Mouse (Mus musculus): ENCODE results near the gene Nr6a1.

Gene Nr6a1

DNA sequence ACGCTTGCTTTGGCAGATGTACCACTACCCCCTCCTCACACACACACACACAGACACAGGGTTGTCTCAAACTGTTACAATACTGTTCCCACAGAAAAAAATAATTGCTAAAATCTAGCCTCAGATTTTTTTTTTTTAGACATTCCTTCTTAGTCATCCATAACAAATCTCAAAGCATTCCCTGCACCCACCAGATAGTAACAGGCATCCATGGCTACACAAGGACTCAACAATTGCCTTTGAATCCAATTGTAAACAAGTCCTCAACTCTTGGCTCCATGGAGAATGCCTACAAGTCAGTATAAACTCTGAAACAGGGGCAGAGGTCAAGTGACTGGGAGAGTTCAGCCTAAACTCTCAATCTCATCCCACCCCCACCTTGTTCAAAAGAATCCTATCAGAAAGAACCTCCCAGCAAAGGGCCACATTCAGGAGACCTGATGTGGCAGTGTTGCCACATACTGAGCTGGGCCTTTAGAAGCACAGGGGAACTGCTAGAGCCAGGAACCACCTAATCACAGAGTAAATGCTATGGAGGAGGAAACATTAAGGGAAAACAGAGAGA, 52.9 kb downstream of the Nr6a1 start:
- in situ Hi-C loops (cut with MboI, MseI): no loop called here

DNA sequence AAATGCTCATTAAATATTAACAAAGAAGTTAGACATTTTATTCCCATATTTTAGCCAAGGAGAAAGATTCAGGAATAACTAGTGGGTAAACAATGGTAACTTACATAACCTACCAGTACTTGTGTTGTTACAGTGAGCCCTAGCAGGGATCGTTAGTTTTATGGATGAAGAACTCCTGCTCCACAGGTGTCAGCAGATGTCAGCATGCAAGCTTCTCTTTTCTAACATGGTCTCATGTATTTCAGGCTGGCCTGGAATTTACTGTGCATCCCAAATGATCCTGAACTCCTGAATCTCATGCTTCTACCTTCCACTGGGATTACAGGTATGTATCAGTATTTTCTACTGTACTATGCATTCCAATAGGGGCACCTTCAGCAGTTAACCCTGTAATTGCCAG, 54.8 kb downstream of the Nr6a1 start:
- in situ Hi-C loops (cut with MboI, MseI): no loop called here

DNA sequence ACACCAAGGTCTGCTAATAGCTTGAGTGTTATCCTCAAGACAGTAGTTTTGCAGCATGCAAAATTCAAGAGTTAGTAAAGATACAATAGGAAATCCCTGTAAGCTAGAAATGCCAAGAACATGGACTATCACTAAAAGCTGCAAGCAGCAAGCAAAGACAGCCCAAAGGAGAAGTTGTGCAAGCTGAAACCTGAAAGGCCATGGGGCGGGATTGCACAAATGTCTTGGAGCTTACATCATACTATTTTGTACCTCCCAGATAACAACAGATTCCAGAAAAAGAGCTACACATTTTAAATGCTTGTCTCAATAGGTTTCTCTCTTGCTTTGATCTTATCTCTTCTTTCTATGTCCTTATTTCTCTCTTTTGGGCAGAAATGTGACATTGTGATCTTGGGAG, 60.8 kb downstream of the Nr6a1 start:
- in situ Hi-C loops (cut with MboI, MseI): no loop called here

DNA sequence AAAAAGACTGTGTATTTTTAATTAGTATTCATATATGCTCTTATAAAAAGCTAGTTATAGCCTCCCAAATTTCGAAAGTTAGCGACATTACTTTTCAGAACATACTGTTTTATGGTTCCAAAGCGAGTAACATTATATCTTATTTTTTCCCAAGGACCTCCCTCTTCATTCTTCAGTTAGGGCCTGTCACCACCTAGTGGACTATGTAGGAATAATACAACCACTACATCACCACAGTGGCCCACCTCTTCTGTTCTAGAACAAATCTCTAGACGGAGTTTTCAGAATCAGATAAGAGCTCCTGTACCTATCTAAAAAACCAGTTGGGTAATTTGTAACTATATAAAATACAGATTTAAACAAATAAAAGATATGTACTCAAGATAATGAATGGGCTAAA, 63.5 kb downstream of the Nr6a1 start:
- in situ Hi-C loops (cut with MboI, MseI): no loop called here

DNA sequence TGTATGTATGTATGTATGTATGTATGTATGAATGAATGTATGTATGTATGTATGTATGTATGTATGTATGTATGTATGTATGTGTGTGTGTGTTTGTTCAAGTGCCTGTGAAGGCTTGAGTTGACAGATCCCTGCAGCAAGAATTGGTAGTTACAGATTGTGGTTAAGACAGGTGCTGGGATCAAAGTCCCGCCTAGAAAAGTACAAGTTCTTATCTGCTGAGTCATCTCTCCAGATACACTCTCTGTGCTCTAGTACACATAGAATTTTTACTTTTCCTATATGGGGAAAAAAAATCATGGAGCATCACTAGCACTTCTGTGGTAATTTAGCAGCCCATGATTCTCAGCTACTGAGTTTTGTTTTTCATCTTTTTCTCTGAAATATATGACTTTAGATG, 75.7 kb downstream of the Nr6a1 start:
- in situ Hi-C loops (cut with MboI, MseI): no loop called here

DNA sequence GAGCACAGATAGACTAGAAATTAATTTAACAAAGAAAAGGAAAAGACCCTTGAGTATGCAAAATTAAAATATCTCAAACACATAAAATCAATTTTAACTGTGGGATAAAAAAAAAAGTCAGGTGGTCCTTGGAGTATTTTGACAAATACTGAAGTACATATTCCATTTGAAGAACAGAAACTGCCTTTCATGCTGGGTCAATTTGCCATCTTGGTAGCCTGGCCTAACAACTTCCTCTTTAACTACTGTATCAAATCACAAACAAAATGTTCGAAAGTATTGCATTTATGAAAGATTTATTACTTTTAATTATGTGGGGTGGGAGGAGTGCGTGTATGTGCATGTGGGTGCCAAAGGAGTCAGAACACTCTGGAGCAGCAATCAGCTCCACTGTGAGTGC, 81.2 kb downstream of the Nr6a1 start:
- in situ Hi-C loops (cut with MboI, MseI): no loop called here

DNA sequence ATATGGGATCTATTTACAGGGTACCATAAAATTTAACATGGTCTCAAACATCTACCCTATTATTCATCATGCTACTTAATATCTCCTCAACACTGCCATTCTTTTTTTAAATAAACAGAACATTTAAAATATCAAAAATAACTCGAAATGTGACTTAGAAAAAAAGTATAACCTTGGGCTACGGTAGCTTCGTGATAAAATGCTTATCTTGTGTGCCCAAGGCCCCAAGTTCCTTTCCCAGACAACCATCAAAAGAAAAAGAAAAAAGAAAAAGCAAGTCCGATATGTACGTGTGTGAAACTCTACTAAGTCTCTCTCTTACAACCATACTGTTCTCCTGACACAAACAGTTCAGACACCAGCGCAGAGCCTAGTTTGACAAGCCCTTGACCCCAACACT, 92.0 kb downstream of the Nr6a1 start:
- in situ Hi-C loops (cut with MboI, MseI): loop anchor here (10.0 kb wide), 1 partner anchor 1131 kb away; the partner anchor contains the start of gene Strbp

DNA sequence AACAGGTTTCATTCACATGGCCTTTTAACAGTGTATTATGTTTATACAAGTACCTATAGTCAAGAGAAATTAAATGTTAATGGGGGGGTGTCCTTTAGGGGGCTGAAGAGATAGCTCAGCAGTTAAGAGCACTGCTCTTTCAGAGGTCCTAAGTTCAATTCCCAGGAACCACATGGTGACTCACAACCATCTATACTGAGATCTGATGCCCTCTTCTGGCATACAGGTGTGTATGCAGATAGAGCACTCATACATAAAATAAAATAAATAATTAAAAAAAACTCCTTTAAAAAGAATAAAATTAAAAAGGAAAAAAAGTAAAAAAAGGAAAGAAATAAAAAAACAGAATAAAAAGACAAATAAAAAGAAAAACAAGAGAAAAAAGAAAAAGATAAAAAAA, 95.5 kb downstream of the Nr6a1 start:
- in situ Hi-C loops (cut with MboI, MseI): loop anchor here (10.0 kb wide), 1 partner anchor 1127 kb away; the partner anchor contains the start of gene Strbp

DNA sequence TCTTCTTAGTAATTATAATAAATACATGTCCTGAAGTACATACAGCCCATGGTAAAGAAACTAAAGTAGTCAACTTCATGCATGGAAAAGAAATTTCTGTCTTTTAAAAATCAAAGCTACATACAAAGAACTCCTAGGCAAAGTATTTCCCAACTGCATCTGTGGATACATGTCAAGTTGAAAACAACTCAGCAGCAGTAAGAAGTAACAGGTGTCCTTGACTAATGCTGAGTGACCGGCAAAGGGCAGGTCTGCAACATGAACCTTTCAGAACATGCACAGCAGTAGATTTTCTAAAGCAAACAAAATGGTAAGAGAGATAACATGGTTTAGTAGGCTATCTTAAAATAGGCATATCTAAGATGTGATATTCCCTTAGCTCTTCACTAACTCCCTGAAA, 98.0 kb downstream of the Nr6a1 start:
- in situ Hi-C loops (cut with MboI, MseI): no loop called here

DNA sequence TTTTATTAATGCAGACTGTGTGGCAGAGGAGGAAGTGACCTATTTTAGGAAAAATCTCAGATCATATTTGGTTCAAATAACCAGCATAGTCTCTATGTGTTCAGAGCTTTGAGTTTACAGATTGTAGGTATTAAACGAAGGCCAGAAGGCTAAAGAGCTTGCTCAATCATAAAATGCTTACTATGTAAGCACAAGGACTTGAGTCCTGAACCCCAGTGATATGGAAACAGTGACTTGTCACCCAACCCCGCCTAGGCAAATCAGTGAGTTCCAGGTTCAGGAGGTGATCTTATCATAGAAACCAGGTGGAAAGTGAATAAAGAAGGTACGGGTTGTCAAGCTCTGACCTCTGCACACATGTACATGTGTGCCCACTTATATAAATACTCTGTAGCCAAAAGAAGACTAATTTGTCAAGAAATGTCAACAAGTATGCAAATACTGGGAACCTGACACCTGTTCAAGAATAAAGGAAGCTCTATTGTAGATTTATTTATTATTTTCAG, 99.6 kb downstream of the Nr6a1 start:
- in situ Hi-C loops (cut with MboI, MseI): no loop called here

DNA sequence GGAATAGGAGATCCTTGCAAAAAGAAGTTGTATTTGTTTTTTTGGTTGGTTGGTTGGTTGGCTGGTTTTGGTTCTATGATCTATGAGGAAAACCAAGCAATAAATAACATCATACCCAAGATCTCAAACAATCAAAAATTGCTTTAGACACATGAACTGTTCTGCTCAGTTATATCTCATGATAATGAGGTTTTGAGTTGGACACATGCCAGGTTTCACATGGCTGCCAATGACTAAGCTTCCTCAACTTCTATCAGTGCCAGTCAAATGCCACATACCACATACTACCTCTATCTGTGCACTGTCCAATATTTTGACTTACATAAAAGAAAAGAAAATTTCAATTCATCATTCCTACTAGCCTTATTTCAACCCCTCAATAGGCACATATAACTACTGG, 101.3 kb downstream of the Nr6a1 start:
- in situ Hi-C loops (cut with MboI, MseI): no loop called here

DNA sequence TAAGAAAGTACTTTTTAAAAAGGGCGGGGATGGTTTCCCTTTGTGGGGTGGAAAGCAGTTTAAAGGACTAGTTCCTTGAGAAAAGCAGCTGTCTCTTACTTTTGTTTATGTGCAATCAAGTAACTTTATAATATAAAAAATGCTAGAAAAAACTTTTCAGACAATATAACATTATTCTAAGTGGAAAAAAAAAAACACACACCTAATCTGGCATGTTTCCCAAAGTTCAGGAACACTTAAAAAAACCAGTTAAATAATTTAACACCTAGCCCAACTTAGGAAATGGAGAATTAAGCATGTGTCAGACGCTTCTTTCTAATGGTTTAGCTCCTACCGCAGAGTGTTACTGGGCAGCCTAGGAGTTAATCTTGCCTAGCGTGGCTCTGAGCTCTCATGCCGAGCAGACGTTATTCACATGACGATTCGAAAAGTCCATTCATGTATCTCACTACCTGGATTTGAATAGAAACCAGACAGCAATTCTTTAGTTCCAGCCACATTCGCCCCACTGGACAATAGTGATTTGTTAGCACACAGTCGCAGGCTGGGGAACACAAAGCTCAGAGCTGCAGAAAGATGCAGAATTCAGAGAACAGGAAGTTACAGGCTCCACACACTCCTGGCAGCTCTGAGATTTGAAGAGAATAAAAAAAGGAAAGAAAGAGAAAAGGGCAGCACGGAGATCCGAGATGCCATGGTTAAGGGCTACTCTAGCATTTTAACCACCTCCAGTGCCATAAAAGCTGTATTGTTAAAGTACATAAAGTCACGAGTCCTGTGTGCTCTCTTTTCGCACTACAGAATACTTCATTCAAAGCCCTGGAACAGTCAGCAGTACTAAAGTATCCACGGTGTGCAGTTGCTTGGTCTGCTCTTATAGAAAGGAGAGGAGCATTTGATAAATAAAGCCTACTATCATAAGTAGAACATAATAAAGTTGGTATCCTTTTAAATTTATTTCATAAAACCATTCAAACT, 102.4 kb downstream of the Nr6a1 start:
- in situ Hi-C loops (cut with MboI, MseI): no loop called here

DNA sequence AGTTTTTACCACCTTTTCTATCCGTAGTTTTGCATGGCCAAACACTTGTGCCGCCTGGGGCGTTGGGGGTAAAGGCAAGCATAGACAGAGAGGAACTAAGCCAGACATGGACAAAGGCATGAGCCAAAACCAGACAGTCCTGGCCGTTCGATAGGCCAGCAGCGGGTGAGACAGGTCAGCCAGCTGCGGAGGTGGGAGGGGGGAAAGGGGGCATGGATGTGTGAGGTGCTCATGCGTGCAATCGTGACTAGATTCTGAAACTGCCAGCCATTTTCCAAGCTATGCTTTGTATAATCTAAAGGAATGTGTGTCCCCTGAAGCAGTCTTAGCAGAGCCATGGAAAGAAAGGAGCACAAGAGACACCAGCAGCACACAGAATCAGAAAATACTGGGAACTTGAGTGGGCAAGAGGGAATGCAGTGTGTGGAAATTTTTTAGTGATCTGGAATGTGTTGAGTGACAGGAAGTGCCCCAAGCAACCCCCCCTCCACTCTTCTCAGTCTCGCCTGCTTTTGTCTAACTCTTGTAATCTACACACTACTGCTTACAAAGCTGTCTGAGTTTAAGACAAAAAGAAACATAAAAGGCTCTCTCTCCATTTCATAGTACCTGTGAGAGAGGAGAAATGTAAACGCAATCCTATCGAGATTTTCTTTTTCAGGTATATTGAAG, 103.4 kb downstream of the Nr6a1 start:
- in situ Hi-C loops (cut with MboI, MseI): no loop called here

DNA sequence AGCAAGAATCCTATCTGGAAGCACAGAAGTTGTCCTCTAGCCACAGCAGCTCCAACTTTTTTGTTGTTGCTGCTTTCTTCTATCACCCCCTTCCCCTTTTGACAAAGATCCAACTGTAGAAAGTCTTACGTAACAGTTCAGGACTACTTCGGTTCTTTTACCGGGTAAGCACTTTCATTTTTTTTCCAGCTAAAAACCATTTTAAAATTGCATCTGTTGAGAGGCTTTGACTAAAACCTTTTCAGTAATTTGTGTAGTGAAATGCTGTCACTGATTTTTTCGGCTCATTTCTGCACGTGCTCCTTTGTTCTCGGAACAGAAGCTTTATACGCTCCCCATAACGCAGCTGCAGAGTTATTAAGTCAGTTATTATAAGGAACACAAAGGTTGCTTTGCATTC, 104.1 kb downstream of the Nr6a1 start:
- in situ Hi-C loops (cut with MboI, MseI): no loop called here

DNA sequence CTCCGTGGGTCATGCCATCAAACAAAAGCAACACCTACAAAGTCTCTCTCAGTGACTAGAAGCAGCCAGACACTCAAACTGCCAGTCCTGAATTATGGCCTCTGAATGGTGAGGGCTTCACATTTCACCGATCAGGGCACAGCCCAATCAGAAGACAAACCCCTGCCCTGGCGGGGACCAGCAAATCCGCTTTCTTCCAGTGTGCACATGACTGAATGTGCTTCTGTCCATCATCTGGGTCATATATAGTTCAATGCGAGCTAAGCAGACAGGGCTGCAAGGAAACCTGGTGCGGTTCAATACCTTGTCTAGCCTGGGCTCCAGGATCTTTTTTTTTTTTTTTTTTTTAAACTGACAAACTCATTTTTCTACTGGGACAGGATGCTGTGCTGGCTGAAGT, 104.5 kb downstream of the Nr6a1 start:
- in situ Hi-C loops (cut with MboI, MseI): no loop called here

DNA sequence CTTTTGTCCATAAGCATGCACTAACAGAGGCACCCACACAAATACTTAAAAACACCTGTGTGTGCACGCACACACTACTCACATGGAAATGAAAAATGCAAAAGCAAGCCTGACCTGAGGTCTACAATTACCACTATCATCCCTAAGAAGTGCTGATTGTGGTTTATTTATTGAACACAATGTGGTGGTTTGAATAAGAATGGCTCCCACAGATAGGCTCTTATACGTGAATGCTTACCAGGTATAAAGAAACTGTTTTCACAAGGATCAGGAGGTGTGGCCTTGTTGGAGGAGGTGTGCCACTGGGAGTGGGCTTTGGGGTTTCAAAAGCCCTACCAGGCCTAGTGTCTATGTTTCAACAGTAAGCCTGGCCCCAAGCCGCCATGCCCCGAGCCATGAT, 110.0 kb downstream of the Nr6a1 start:
- in situ Hi-C loops (cut with MboI, MseI): no loop called here

DNA sequence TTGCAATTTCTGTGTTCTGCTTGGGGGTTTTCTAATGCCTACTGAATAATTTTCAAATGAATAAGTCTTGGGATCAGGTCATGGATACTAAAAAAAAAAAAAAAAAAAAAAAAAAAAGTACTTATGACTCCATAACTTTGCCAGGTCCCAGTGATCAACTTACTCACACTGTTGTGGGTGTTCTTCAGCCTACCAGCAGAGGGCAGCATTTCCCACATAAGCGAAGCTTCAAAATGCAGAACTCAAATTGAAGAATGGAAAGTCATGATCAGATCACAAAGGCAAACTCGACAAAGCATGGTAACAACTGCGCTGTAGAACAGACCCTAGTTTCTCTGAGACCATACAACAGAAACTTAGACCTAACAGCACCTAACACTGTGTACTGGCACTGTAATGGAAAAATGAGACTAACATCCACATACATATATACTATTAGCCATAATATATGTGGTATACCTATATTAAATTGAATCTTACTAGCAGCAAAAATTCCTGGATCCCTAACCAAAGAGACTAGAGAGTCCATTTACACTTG, 130.3 kb downstream of the Nr6a1 start:
- in situ Hi-C loops (cut with MboI, MseI): loop anchor here (5.0 kb wide), 1 partner anchor 60 kb away; no protein-coding TSS in a partner anchor

DNA sequence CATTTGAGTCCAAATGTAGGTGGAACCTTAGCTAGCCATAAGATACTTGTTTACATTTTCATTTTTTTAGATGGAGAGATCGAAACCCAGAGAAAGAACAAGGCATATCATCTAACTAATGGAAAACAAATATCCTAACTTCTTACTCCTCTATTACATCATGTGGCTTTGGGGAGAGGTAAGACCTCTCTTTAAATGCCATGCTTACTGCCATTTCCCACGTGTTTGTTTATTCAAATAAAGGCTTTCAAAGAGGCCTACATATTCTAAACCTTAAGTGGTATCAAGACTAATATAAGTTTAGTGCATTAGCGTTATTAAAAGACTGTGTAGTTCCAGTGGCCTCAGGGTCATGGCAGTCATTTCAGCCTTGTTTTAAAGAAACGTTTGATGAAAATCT, 140.2 kb downstream of the Nr6a1 start:
- in situ Hi-C loops (cut with MboI, MseI): no loop called here

DNA sequence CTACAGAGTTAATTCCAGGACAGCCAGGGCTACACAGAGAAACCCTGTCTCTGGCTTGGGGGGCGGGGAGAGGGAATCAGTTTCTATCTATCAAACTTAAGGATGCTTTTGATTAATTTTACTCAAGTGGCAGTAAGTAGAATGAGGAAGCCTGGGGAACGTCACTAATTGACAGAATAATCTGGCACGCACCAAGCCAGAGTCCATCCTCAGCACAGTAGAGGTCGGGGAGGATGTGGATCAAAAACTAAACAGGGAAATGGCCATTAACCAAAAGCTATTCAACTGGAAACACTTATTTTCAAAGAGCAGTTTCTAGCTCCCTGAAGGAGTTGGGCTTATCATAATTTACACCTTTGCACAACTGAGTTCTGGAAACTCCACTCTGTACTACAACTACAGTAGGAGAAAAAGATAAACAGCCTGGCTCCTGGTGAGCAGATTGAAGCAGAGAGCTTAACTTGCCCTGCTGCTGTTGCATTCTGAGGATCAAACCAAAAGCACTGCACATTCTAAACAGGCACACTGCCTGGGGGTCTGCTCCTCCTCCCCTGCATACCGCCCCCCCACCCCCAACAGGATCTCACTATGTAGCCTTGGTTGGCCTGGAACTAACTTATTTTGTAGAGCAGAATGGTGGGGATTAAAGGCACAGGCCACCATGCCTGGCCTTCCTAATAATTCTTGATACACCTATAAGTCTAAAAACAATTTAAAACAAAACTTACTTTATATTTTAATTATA, 141.1 kb downstream of the Nr6a1 start:
- in situ Hi-C loops (cut with MboI, MseI): no loop called here

DNA sequence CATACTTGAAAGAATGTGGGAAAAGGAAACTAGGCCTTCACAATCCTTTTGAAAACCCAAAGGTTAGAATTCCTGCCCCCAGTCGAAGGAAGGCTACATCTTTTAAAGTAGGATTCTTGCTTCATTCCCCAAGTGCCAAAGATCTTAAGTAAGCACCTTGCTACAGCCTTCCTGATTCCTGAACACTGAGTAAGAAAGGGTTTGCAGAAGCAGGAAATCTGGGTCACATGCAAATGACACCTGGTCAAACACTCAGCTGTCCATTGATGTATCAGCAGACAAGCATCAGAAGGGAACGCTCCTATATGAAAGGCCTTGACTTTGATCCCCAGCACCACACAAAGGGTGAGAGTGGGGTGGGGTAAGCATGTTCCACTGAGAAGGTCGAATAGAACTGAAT, 142.4 kb downstream of the Nr6a1 start:
- in situ Hi-C loops (cut with MboI, MseI): no loop called here

DNA sequence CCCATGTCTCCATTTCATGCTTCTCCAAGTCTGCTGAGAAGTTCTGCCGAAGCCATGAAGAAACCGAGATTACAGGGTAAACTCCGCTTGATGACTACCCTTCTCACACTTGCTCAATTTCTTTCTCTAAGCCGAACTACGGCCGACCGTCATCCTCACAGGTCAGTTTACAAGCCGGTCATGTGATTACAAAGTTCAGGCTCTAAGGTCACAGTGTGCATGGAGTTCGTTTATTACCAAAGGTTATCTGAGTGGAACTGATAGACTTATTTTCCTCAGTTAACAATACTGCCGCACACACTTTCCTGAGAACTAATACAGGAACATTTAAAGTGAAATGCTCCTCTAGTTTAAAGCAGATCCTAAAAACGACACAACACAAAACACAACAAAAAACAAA, 143.1 kb downstream of the Nr6a1 start:
- in situ Hi-C loops (cut with MboI, MseI): no loop called here
